Mouse (Mus musculus) E14TG2a.4 (cell line): Measurements from ENCODE around the gene Nfu1.
A peak's percentile ranks its signal among the peaks of the same experiment; 100 is the strongest.

Experiments
- H3K27me3 ChIP-seq: 2 replicates; pipeline ENCODE4 v1.6.1; 2014; ENCODE audit warnings: low read length, control low read depth; ENCODE audit not compliant: insufficient read depth
- H3K36me3 ChIP-seq: 2 replicates; pipeline ENCODE4 v1.6.1; 2014; ENCODE audit warnings: low read length, control low read depth; ENCODE audit not compliant: insufficient read depth
- H3K4me1 ChIP-seq: replicated peaks from 2 replicates; pipeline ENCODE4 v1.6.1; 2014; ENCODE audit warnings: low read depth, low read length, control low read depth
- H3K4me3 ChIP-seq: replicated peaks from 2 replicates; pipeline ENCODE4 v1.5.1; 2014; ENCODE audit warnings: mild to moderate bottlenecking, low read length
- H3K9me3 ChIP-seq: 2 replicates; pipeline ENCODE4 v1.6.1; 2014; ENCODE audit warnings: low read length, control low read depth
- CTCF ChIP-seq: conservative IDR thresholded peaks from 2 replicates; pipeline ENCODE4 v1.5.1; 2014; ENCODE audit warnings: low read length
- NANOG ChIP-seq: IDR thresholded peaks from 2 replicates; pipeline ENCODE4 v1.6.1; 2014; ENCODE audit warnings: borderline replicate concordance, low read length, mixed read lengths
- POU5F1 ChIP-seq: IDR thresholded peaks from 2 replicates; pipeline ENCODE4 v1.6.1; 2014; ENCODE audit warnings: low read length, borderline replicate concordance

Nfu1 gene

DNA sequence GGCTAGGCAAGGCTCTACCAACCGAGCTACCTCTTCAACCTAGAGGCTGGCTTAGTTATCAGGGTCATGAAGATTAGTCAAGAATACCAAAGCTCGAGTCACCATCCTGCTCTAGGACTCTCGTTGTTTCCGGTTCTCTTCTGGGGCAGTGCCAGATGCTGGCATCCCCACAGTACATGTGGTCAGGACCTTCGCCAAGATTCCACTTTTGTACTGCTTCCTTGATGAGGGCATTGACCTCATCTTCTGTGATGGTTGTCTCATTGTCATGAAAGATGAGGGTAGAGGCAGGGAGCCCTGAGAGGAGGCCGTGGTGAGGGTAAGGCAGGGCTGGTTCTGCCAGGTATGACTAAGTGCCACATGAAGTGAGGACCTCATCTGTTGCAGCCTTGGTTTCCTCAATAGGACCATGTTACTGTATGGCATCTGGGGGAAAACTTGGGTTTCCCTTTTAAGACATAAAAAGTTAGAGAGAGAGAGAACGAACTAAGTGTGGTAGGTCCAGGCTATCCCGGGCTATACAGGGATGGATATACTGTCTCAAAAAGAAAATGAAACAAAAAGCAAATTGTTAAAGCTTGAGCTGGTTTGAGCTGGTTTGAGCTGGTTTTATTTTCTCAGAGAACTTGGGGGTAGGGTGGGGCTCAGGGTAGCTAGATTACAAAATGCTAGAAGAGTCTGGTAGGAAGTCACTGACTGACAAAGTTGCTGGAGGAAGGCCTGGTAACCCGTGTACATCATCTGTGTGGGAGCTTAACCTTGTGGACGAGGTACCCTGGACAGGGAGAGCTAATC is 29.0 kb downstream of the Nfu1 start:
- H3K4me1 ChIP-seq: peaks cover 11% of the 10 kb centered on the region
- H3K9me3 ChIP-seq: 0 out of 2 replicates have a peak, but pooled peaks cover 3% of the 10 kb centered on the region
- no peak for TF ChIP-seq CTCF
- TF ChIP-seq NANOG: no peak
- TF ChIP-seq POU5F1: no peak
- H3K4me3 ChIP-seq: no peak overlapping the region
- peaks cover 3% of the 10 kb centered on the region; the same call in 1 of the 2 replicates for H3K27me3 ChIP-seq
- no peaks in the 10 kb centered on the region for H3K36me3 ChIP-seq

GRCm38 (mm10) chr6:87039161-87039560 is 30.1 kb downstream of the Nfu1 start:
- H3K4me3 ChIP-seq: no peak overlapping the region
- H3K9me3 ChIP-seq: 0 out of 2 replicates have a peak, but pooled peaks cover 3% of the 10 kb centered on the region
- peaks cover 8% of the 10 kb centered on the region; the same call in 1 of the 2 replicates for H3K27me3 ChIP-seq
- TF ChIP-seq POU5F1: no peak
- no peak for TF ChIP-seq CTCF
- no peak for TF ChIP-seq NANOG
- peaks cover 17% of the 10 kb centered on the region for H3K4me1 ChIP-seq
- no peaks in the 10 kb centered on the region for H3K36me3 ChIP-seq

DNA sequence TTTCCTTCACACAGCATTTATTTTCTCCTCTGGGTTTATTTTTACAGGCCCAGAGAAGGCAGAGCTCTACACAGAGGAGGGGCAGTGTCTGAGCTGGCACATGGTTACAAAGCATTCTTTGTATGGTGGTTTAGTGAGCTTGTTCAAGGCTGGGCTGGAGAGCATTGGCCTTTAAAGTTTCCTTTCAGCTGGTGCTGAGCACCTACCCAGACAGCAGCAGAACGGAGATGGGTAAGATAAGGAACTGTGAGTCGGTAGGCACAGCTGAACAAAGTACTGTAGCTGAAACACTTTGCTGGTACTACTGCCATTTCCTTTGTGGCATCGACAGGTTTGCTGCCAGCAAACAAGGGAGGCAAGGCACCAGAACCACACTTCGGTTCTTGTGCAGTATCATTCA is 31.9 kb downstream of the Nfu1 start:
- TF ChIP-seq POU5F1 (no peak), NANOG (no peak), CTCF (no peak)
- Histone ChIP-seq H3K36me3 (no peaks in the 10 kb centered on the region), H3K4me1 (peaks cover 24% of the 10 kb centered on the region)

DNA sequence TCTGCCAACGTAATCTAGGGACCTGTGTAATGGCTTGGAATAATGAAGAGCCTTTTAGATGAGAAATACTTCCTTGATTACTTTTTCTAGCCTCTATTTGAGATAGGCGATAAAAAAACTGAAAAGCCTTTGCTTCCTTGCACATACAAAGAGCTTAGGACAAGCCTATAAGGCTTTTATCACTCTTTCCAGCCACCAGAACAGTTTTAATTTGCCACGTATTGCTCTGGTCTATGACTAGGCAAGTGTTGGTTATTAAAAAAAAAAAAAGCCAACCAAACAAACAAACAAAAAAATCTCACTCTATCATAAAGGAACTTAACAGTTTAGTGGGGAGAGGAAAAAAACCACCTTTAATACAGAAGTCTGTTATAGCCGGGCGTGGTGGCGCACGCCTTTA is 32.4 kb downstream of the Nfu1 start:
- TF ChIP-seq NANOG (no peak), CTCF (no peak)
- Histone ChIP-seq H3K4me1 (peaks cover 24% of the 10 kb centered on the region), H3K27me3 (peaks cover 8% of the 10 kb centered on the region; the same call in 1 of the 2 replicates)

More for the DNA sequence above, 31.9 kb downstream of the Nfu1 start:
- Histone ChIP-seq H3K4me3 (no peak overlapping the region), H3K27me3 (peaks cover 8% of the 10 kb centered on the region; the same call in 1 of the 2 replicates), H3K9me3 (0 out of 2 replicates have a peak, but pooled peaks cover 3% of the 10 kb centered on the region)

GRCm38 (mm10) chr6:87042004-87042336 is 32.9 kb downstream of the Nfu1 start:
- H3K36me3 ChIP-seq: no peaks in the 10 kb centered on the region
- peaks cover 24% of the 10 kb centered on the region for H3K4me1 ChIP-seq
- no peak for TF ChIP-seq CTCF
- TF ChIP-seq POU5F1: no peak
- no peak for TF ChIP-seq NANOG
- H3K9me3 ChIP-seq: no peaks in the 10 kb centered on the region
- H3K4me3 ChIP-seq: peak overlapping the region; percentile 94
- peaks cover 8% of the 10 kb centered on the region; the same call in 1 of the 2 replicates for H3K27me3 ChIP-seq

More for the DNA sequence above, 32.4 kb downstream of the Nfu1 start:
- 0 out of 2 replicates have a peak, but pooled peaks cover 1% of the 10 kb centered on the region for H3K9me3 ChIP-seq
- no peaks in the 10 kb centered on the region for H3K36me3 ChIP-seq
- H3K4me3 ChIP-seq: no peak overlapping the region

- Histone ChIP-seq H3K27me3 (peaks cover 8% of the 10 kb centered on the region; the same call in 1 of the 2 replicates), H3K4me3 (peak within 1 kb of the TSS; percentile 94), H3K9me3 (no peaks in the 10 kb centered on the region), H3K4me1 (peaks cover 24% of the 10 kb centered on the region), H3K36me3 (no peaks in the 10 kb centered on the region)
- TF ChIP-seq POU5F1: no peak
- TF ChIP-seq NANOG: no peak
- TF ChIP-seq CTCF: no peak
Observed at GRCm38 (mm10) chr6:87042337-87043130, 33.5 kb downstream of the Nfu1 start, which contains the start of gene Gfpt1. Gfpt1 (plus strand) TSS chr6:87042846.

GRCm38 (mm10) chr6:87043131-87043516 is 34.1 kb downstream of the Nfu1 start:
- no peak for TF ChIP-seq POU5F1
- no peak for TF ChIP-seq CTCF
- TF ChIP-seq NANOG: no peak
- H3K4me3 ChIP-seq: peak overlapping the region; percentile 94
- no peaks in the 10 kb centered on the region for H3K9me3 ChIP-seq
- H3K27me3 ChIP-seq: peaks cover 8% of the 10 kb centered on the region; the same call in 1 of the 2 replicates
- H3K4me1 ChIP-seq: peaks cover 24% of the 10 kb centered on the region
- H3K36me3 ChIP-seq: 0 out of 2 replicates have a peak, but pooled peaks cover 4% of the 10 kb centered on the region

GRCm38 (mm10) chr6:87044895-87045294 is 35.9 kb downstream of the Nfu1 start:
- no peaks in the 10 kb centered on the region for H3K9me3 ChIP-seq
- H3K4me1 ChIP-seq: peaks cover 22% of the 10 kb centered on the region
- TF ChIP-seq CTCF: no peak
- no peak for TF ChIP-seq POU5F1
- no peak for TF ChIP-seq NANOG
- 0 out of 2 replicates have a peak, but pooled peaks cover 5% of the 10 kb centered on the region for H3K36me3 ChIP-seq
- H3K4me3 ChIP-seq: no peak overlapping the region
- peaks cover 8% of the 10 kb centered on the region; the same call in 1 of the 2 replicates for H3K27me3 ChIP-seq
